Mouse (Mus musculus): ENCODE results near the gene Hist2h2aa1. TPM values are rescaled to one million over a fixed set of nuclear protein-coding genes. Genes with fewer than 3 reads are reported as not detected.
"Not testable (repeated sequence)": the region's sequence is repeated elsewhere in the genome, so short reads cannot be mapped to it uniquely, and the experiment has no call there.

Gene Hist2h2aa1
- total RNA-seq, 2 experiments from 2014 or later, result 3.1 to 11.1 TPM

- DNase-seq, result no peak
These were observed 35.4 kb downstream of the Hist2h2aa1 start for GRCm38 (mm10) chr3:96280660-96281059.

DNA sequence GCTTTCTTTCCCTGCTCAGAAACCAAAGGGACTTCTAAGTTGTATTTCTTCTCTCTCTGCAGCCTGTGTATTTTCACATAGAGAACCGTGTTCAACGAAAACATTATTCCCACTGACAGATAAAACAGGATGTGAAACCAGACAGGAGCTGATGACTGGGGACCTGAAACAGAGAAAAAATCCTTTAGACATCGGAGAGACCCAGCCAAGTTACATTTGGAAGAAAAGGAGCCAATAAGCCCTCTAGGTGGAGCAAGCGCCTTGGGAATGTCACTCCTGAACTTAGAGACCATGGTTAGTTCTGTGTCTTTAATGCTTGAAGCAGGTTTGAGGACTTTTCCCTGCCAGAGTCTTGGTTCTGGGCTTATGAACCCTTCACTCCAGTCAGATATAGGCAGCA, 39.2 kb downstream of the Hist2h2aa1 start:
- DNase-seq, result no peak

- not testable (repeated sequence) for DNase-seq
These were observed 42.0 kb downstream of the Hist2h2aa1 start for GRCm38 (mm10) chr3:96287334-96287733.

- no peak for DNase-seq
These were observed 43.9 kb downstream of the Hist2h2aa1 start for GRCm38 (mm10) chr3:96289201-96289600.

GRCm38 (mm10) chr3:96290727-96291126, 45.4 kb downstream of the Hist2h2aa1 start:
- DNase-seq, result not testable (repeated sequence)

DNA sequence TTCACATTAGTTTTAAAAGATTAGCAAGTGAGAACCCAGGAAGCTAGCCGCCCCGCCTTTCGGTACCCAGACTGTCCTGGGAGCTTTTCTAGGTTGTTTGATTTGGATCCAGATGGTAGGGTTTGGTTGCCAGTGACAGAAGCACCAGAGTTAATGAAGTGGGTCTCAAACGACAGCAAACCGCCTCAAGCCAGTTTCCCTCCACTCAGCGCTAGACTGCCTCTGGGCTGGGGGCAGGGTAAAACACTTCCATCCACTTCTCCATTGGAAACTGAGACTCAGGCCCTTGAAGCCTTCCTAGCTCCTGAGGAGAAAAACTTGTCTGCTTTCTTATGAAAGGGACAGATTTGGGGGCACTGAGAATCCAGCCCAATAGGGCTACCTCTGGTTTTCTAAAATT, 47.3 kb downstream of the Hist2h2aa1 start:
- no peak for DNase-seq

DNA sequence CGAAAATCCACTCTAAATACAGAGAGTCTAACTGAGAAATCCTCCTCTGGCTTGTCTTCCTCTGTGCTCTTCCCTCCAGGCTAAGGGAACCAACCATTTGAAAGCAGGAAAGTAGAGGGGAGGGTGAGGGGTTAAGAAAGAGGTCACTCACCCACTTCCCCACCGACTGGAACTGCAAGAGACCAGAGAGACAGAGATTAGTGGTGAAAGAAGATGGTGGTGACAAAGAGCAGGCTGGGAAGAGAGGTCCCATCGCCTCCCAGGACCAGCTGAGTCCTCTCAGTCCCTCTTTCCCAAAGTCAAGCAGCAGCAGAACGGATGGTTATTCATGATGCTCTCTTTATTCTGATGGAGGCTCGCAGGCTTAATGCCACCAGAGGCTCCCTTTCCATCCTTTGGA, 48.1 kb downstream of the Hist2h2aa1 start:
- DNase-seq, result no peak

- no peak for DNase-seq
These were observed 48.5 kb downstream of the Hist2h2aa1 start, which contains the start of gene Fcgr1 for GRCm38 (mm10) chr3:96293787-96294186. Gene Fcgr1 (minus strand): TSS chr3:96293969.

Small RNAs within 50 kb of the gene (microRNA-seq; reads per million reads assigned to microRNA genes)
- gene Gm44492 (0 reads per million in 2 experiments), gene Gm47311 (0 reads per million in 2 experiments), gene Gm47313 (0 reads per million in 2 experiments)

Other genes with a start within 250 kb of the Hist2h2aa1 start
- 10 to 100 TPM; 37.3 to 41.0 TPM for gene Plekho1, start 249.5 kb upstream of the Hist2h2aa1 start, total RNA-seq (2021)
- 10 to 100 TPM; 40.8 to 46.3 TPM for gene Vps45, start 187.0 kb upstream of the Hist2h2aa1 start, total RNA-seq (2021)
- 10 to 100 TPM; 31.0 to 32.6 TPM for gene Otud7b, start 141.0 kb upstream of the Hist2h2aa1 start, total RNA-seq (2021)
- 1 to 10 TPM; 4.2 to 5.2 TPM for gene Mtmr11, start 83.5 kb upstream of the Hist2h2aa1 start, total RNA-seq (2021)
- 10 to 100 TPM; 52.0 to 54.5 TPM for gene Sf3b4, start 73.2 kb upstream of the Hist2h2aa1 start, total RNA-seq (2021)
- gene Sv2a, start 64.3 kb upstream of the Hist2h2aa1 start, total RNA-seq (2021), result 100 to 1,000 TPM; 351 to 376 TPM
- gene Bola1, start 25.8 kb upstream of the Hist2h2aa1 start, total RNA-seq (2021), result 10 to 100 TPM; 15.3 to 18.2 TPM
- 1 to 10 TPM; 7.2 to 8.2 TPM for gene Hist2h2ab, start 25.6 kb upstream of the Hist2h2aa1 start, total RNA-seq (2021)
- 10 to 100 TPM; 20.0 to 22.5 TPM for gene Hist2h2ac, start 24.6 kb upstream of the Hist2h2aa1 start, total RNA-seq (2021)
- gene Hist2h2be, start 24.4 kb upstream of the Hist2h2aa1 start, total RNA-seq (2021), result 1 to 10 TPM; 6.9 to 7.1 TPM
- 10 to 100 TPM; 13.1 to 13.4 TPM for gene Hist2h3c2, start 6.4 kb upstream of the Hist2h2aa1 start, total RNA-seq (2021)
- gene Hist2h2aa2, start 5.2 kb upstream of the Hist2h2aa1 start, total RNA-seq (2021), result 100 to 1,000 TPM; 193 to 195 TPM
- gene Hist2h3c1, start 1.2 kb downstream of the Hist2h2aa1 start, total RNA-seq (2021), result not detected
- gene Hist2h4, start 17.8 kb downstream of the Hist2h2aa1 start, total RNA-seq (2021), result 10 to 100 TPM; 27.7 to 30.4 TPM
- 10 to 100 TPM; 42.9 to 45.4 TPM for gene Hist2h3b, start 23.2 kb downstream of the Hist2h2aa1 start, total RNA-seq (2021)
- gene Hist2h2bb, start 24.3 kb downstream of the Hist2h2aa1 start, total RNA-seq (2021), result 100 to 1,000 TPM; 120 TPM
- 1 to 10 TPM; 2.4 to 2.5 TPM for gene Fcgr1, start 48.5 kb downstream of the Hist2h2aa1 start, total RNA-seq (2021)
- gene BC107364, start 206.8 kb downstream of the Hist2h2aa1 start, total RNA-seq (2021), result not detected